Mouse (Mus musculus) forebrain, postnatal 0 days (tissue): ENCODE data around the gene Skap1. TPM values are rescaled to one million over a fixed set of nuclear protein-coding genes. Genes with fewer than 3 reads are reported as not detected.

Source experiments
- ATAC-seq: fragments of 200-750 bp; cut with Nextera tagmentation; 2 replicates; pipeline ENCODE4 v1.8.0; 2017; ENCODE audit warnings: mild to moderate bottlenecking, moderate library complexity
- DNase-seq: peaks from one replicate; pipeline ENCODE4 v3.0.0-alpha.2; 2015
- H3K27ac ChIP-seq: fragments of 300-500 bp; sonication (generic); 2 replicates; pipeline ENCODE4 v1.5.1; 2014; ENCODE audit warnings: low read depth, mild to moderate bottlenecking, antibody characterized with exemption, low read length, moderate library complexity, mixed read lengths
- H3K27me3 ChIP-seq: fragments of 300-500 bp; sonication (generic); 2 replicates; pipeline ENCODE4 v1.6.1; 2014; ENCODE audit warnings: mild to moderate bottlenecking, low read length, mixed read lengths; ENCODE audit not compliant: insufficient read depth
- H3K36me3 ChIP-seq: fragments of 300-500 bp; sonication (generic); 2 replicates; pipeline ENCODE4 v1.6.1; 2014; ENCODE audit warnings: mild to moderate bottlenecking, moderate library complexity; ENCODE audit not compliant: insufficient read depth
- H3K4me1 ChIP-seq: fragments of 300-500 bp; sonication (generic); 2 replicates; pipeline ENCODE4 v1.6.1; 2014; ENCODE audit warnings: antibody characterized with exemption; ENCODE audit not compliant: insufficient read depth
- H3K4me2 ChIP-seq: fragments of 300-500 bp; sonication (generic); 2 replicates; pipeline ENCODE4 v1.6.1; 2014; ENCODE audit warnings: low read depth, mild to moderate bottlenecking, moderate library complexity
- H3K4me3 ChIP-seq: fragments of 300-500 bp; sonication (generic); 2 replicates; pipeline ENCODE4 v1.5.1; 2014; ENCODE audit warnings: low read depth, low read length, mixed read lengths
- H3K9ac ChIP-seq: fragments of 300-500 bp; sonication (generic); 2 replicates; pipeline ENCODE4 v1.6.1; 2014; ENCODE audit warnings: mild to moderate bottlenecking
- H3K9me3 ChIP-seq: fragments of 300-500 bp; sonication (generic); 2 replicates; pipeline ENCODE4 v1.6.1; 2016; ENCODE audit warnings: low read length
- CTCF ChIP-seq: sonication (generic); IDR thresholded peaks from 2 replicates; pipeline ENCODE4 v1.5.1; 2016; ENCODE audit warnings: antibody characterized with exemption, control low read depth, low read depth
- WGBS: fragments of 180-500 bp; shearing (Covaris S2); extraction: QIAGEN DNeasy Blood & Tissue Kit; methylation state at CpG from one replicate; pipeline ENCODE4 v1.1.7; 2014; 5-methylcytosine and 5-hydroxymethylcytosine counted together
- polyA plus RNA-seq: library from polyadenylated mRNA; unstranded; fragments of >200 nt; fragmentation: Nextera tagmentation; extraction: Ambion mirVana; gene quantifications from 2 replicates; pipeline ENCODE4 v1.2.1, GENCODE M21; 2015
- total RNA-seq: library from RNA; depleted of rRNA; stranded (reverse); fragments of >200 nt; gene quantifications from 2 replicates; pipeline ENCODE4 v1.2.3, GENCODE M21; 2014

The Skap1 gene
- total and polyA plus RNA-seq, 2 experiments from 2014 or later = 1.6 to 3.7 TPM

- no peak for DNase-seq
These were observed 67.5 kb downstream of the Skap1 start for GRCm38 (mm10) chr11:96531757-96532433.

GRCm38 (mm10) chr11:96534531-96534930 is 70.1 kb downstream of the Skap1 start:
- Histone ChIP-seq H3K4me2 (no peak overlapping the region), H3K9ac (no peak overlapping the region), H3K27me3 (0 out of 2 replicates have a peak, but pooled peaks cover 7% of the 10 kb centered on the region), H3K36me3 (no peaks in the 10 kb centered on the region), H3K4me1 (no peaks in the 10 kb centered on the region), H3K27ac (no peak overlapping the region), H3K9me3 (no peaks in the 10 kb centered on the region), H3K4me3 (no peak overlapping the region)
- 73% methylated on average over 2 of the region's 2 CpGs for WGBS
- no peak for TF ChIP-seq CTCF
- DNase-seq (no peak), ATAC-seq (no peak)

More at GRCm38 (mm10) chr11:96531757-96532433, 67.5 kb downstream of the Skap1 start:
- Histone ChIP-seq H3K27ac (no peak overlapping the region), H3K4me2 (no peak overlapping the region), H3K27me3 (0 out of 2 replicates have a peak, but pooled peaks cover 4% of the 10 kb centered on the region), H3K4me1 (no peaks in the 10 kb centered on the region), H3K9ac (no peak overlapping the region), H3K4me3 (no peak overlapping the region), H3K9me3 (no peaks in the 10 kb centered on the region), H3K36me3 (no peaks in the 10 kb centered on the region)
- ATAC-seq = no peak
- WGBS = 70% methylated on average over 13 of the region's 13 CpGs
- no peak for TF ChIP-seq CTCF

- Histone ChIP-seq H3K27ac (no peak overlapping the region), H3K9ac (no peak overlapping the region), H3K36me3 (no peaks in the 10 kb centered on the region), H3K27me3 (0 out of 2 replicates have a peak, but pooled peaks cover 7% of the 10 kb centered on the region), H3K9me3 (no peaks in the 10 kb centered on the region), H3K4me3 (no peak overlapping the region), H3K4me1 (no peaks in the 10 kb centered on the region), H3K4me2 (no peak overlapping the region)
- DNase-seq (peak; percentile 78), ATAC-seq (peak; percentile 25; the same call in 1 of the 2 replicates)
- TF ChIP-seq CTCF = peak; percentile 94
- 23% methylated on average over 5 of the region's 5 CpGs for WGBS
These were observed 71.8 kb downstream of the Skap1 start for GRCm38 (mm10) chr11:96536146-96536545.

- Histone ChIP-seq H3K27ac (no peak overlapping the region), H3K36me3 (no peaks in the 10 kb centered on the region), H3K4me2 (no peak overlapping the region), H3K27me3 (0 out of 2 replicates have a peak, but pooled peaks cover 2% of the 10 kb centered on the region), H3K4me3 (no peak overlapping the region), H3K9me3 (no peaks in the 10 kb centered on the region), H3K4me1 (no peaks in the 10 kb centered on the region), H3K9ac (no peak overlapping the region)
- WGBS = 80% methylated on average over 7 of the region's 7 CpGs
- ATAC-seq (no peak), DNase-seq (no peak)
- no peak for TF ChIP-seq CTCF
These were observed 77.6 kb downstream of the Skap1 start for GRCm38 (mm10) chr11:96542003-96542402.

GRCm38 (mm10) chr11:96542561-96542960 is 78.2 kb downstream of the Skap1 start:
- no peak overlapping the region for H3K4me3 ChIP-seq
- WGBS = 50% methylated on average over 7 of the region's 7 CpGs
- no peak for TF ChIP-seq CTCF
- no peaks in the 10 kb centered on the region for H3K9me3 ChIP-seq
- DNase-seq (no peak), ATAC-seq (no peak)
- H3K4me2 ChIP-seq = no peak overlapping the region
- no peak overlapping the region for H3K9ac ChIP-seq
- no peaks in the 10 kb centered on the region for H3K27me3 ChIP-seq
- no peaks in the 10 kb centered on the region for H3K4me1 ChIP-seq
- H3K36me3 ChIP-seq = no peaks in the 10 kb centered on the region
- H3K27ac ChIP-seq = no peak overlapping the region

GRCm38 (mm10) chr11:96546428-96546827 is 82.0 kb downstream of the Skap1 start:
- Histone ChIP-seq H3K4me2 (no peak overlapping the region), H3K27ac (no peak overlapping the region), H3K4me3 (no peak overlapping the region), H3K36me3 (no peaks in the 10 kb centered on the region), H3K9ac (no peak overlapping the region), H3K27me3 (no peaks in the 10 kb centered on the region), H3K9me3 (no peaks in the 10 kb centered on the region), H3K4me1 (no peaks in the 10 kb centered on the region)
- 0 out of 2 replicates have a peak, but pooled peaks have one; percentile 16 for TF ChIP-seq CTCF
- ATAC-seq (no peak), DNase-seq (no peak)
- WGBS = 57% methylated on average over 8 of the region's 8 CpGs

- peaks cover 6% of the 10 kb centered on the region for H3K27me3 ChIP-seq
- H3K36me3 ChIP-seq = no peaks in the 10 kb centered on the region
- no peak overlapping the region for H3K4me3 ChIP-seq
- no peak overlapping the region for H3K27ac ChIP-seq
- H3K4me2 ChIP-seq = no peak overlapping the region
- DNase-seq (no peak), ATAC-seq (no peak)
- 79% methylated on average over 9 of the region's 9 CpGs for WGBS
- TF ChIP-seq CTCF = no peak
- no peak overlapping the region for H3K9ac ChIP-seq
- H3K9me3 ChIP-seq = no peaks in the 10 kb centered on the region
- no peaks in the 10 kb centered on the region for H3K4me1 ChIP-seq
These were observed 86.7 kb downstream of the Skap1 start for GRCm38 (mm10) chr11:96550960-96551703.
